Mouse (Mus musculus): ENCODE data around the gene Kbtbd2. TPM values are rescaled to one million over a fixed set of nuclear protein-coding genes. Genes with fewer than 3 reads are reported as not detected.

The Kbtbd2 gene
- polyA plus RNA-seq, 1 experiment: 14.0 TPM

GRCm38 (mm10) chr6:56796232-56796631 is 1.4 kb downstream of the Kbtbd2 start:
- no peak for DNase-seq
- TF ChIP-seq POLR2A (IDR thresholded peaks at IDR 0.05; ENCODE audit: borderline replicate concordance, extremely low read depth, low read depth, low read length): no peak
- no peak for TF ChIP-seq CTCF (IDR thresholded peaks at IDR 0.05; ENCODE audit: insufficient read depth, low read length)
- Histone ChIP-seq H3K4me1 (ENCODE audit: control insufficient read depth, insufficient read depth, low read length) (peaks cover 22% of the 10 kb centered on the region), H3K4me3 (replicated peaks; ENCODE audit: extremely low read depth, low read depth, low read length) (peak overlapping the region; percentile 85)
- under 1% methylated on average over 8 of the region's 8 CpGs for WGBS

GRCm38 (mm10) chr6:56794834-56795233 is 2.8 kb downstream of the Kbtbd2 start:
- Histone ChIP-seq H3K4me3 (replicated peaks; ENCODE audit: extremely low read depth, low read depth, low read length) (no peak overlapping the region), H3K4me1 (ENCODE audit: control insufficient read depth, insufficient read depth, low read length) (peaks cover 22% of the 10 kb centered on the region)
- DNase-seq: no peak
- TF ChIP-seq CTCF (IDR thresholded peaks at IDR 0.05; ENCODE audit: insufficient read depth, low read length) (no peak), POLR2A (IDR thresholded peaks at IDR 0.05; ENCODE audit: borderline replicate concordance, extremely low read depth, low read depth, low read length) (no peak)
- 51% methylated on average over 5 of the region's 5 CpGs for WGBS

- TF ChIP-seq POLR2A (IDR thresholded peaks at IDR 0.05; ENCODE audit: borderline replicate concordance, extremely low read depth, low read depth, low read length) (no peak), CTCF (IDR thresholded peaks at IDR 0.05; ENCODE audit: insufficient read depth, low read length) (no peak)
- no peak for DNase-seq
- Histone ChIP-seq H3K4me1 (ENCODE audit: control insufficient read depth, insufficient read depth, low read length) (peaks cover 21% of the 10 kb centered on the region), H3K4me3 (replicated peaks; ENCODE audit: extremely low read depth, low read depth, low read length) (no peak overlapping the region)
- WGBS: 69% methylated on average over 3 of the region's 3 CpGs
Observed at GRCm38 (mm10) chr6:56789336-56789735, 8.3 kb downstream of the Kbtbd2 start.

- no peak for TF ChIP-seq CTCF (IDR thresholded peaks at IDR 0.05; ENCODE audit: insufficient read depth, low read length)
- no peak for TF ChIP-seq POLR2A (IDR thresholded peaks at IDR 0.05; ENCODE audit: borderline replicate concordance, extremely low read depth, low read depth, low read length)
- WGBS: 47% methylated on average over 2 of the region's 2 CpGs
- no peak for DNase-seq
- peaks cover 23% of the 10 kb centered on the region for H3K4me1 ChIP-seq (ENCODE audit: control insufficient read depth, insufficient read depth, low read length)
- no peak overlapping the region for H3K4me3 ChIP-seq (replicated peaks; ENCODE audit: extremely low read depth, low read depth, low read length)
Observed at GRCm38 (mm10) chr6:56787668-56788067, 9.9 kb downstream of the Kbtbd2 start.

GRCm38 (mm10) chr6:56785068-56785467 is 12.5 kb downstream of the Kbtbd2 start:
- TF ChIP-seq POLR2A (IDR thresholded peaks at IDR 0.05; ENCODE audit: borderline replicate concordance, extremely low read depth, low read depth, low read length) (no peak), CTCF (IDR thresholded peaks at IDR 0.05; ENCODE audit: insufficient read depth, low read length) (no peak)
- Histone ChIP-seq H3K4me1 (ENCODE audit: control insufficient read depth, insufficient read depth, low read length) (peaks cover 21% of the 10 kb centered on the region), H3K4me3 (replicated peaks; ENCODE audit: extremely low read depth, low read depth, low read length) (no peak overlapping the region)
- DNase-seq: no peak
- 44% methylated on average over 5 of the region's 5 CpGs for WGBS

- TF ChIP-seq CTCF (IDR thresholded peaks at IDR 0.05; ENCODE audit: insufficient read depth, low read length): no peak
- no peak for TF ChIP-seq POLR2A (IDR thresholded peaks at IDR 0.05; ENCODE audit: borderline replicate concordance, extremely low read depth, low read depth, low read length)
- H3K4me3 ChIP-seq (replicated peaks; ENCODE audit: extremely low read depth, low read depth, low read length): no peak overlapping the region
- 60% methylated on average over 4 of the region's 4 CpGs for WGBS
- no peak for DNase-seq
- peaks cover 21% of the 10 kb centered on the region for H3K4me1 ChIP-seq (ENCODE audit: control insufficient read depth, insufficient read depth, low read length)
Observed at GRCm38 (mm10) chr6:56783561-56784272, 13.9 kb downstream of the Kbtbd2 start.

- WGBS: 90% methylated on average over 5 of the region's 5 CpGs
- H3K4me1 ChIP-seq (ENCODE audit: control insufficient read depth, insufficient read depth, low read length): peaks cover 16% of the 10 kb centered on the region
- no peak overlapping the region for H3K4me3 ChIP-seq (replicated peaks; ENCODE audit: extremely low read depth, low read depth, low read length)
- DNase-seq: no peak
- TF ChIP-seq CTCF (IDR thresholded peaks at IDR 0.05; ENCODE audit: insufficient read depth, low read length): no peak
- TF ChIP-seq POLR2A (IDR thresholded peaks at IDR 0.05; ENCODE audit: borderline replicate concordance, extremely low read depth, low read depth, low read length): no peak
Observed at GRCm38 (mm10) chr6:56779636-56780035, 18.0 kb downstream of the Kbtbd2 start.

GRCm38 (mm10) chr6:56775816-56776215 is 21.8 kb downstream of the Kbtbd2 start:
- peaks cover 3% of the 10 kb centered on the region; the same call in 1 of the 2 replicates for H3K4me1 ChIP-seq (ENCODE audit: control insufficient read depth, insufficient read depth, low read length)
- WGBS: 21% methylated on average over 3 of the region's 3 CpGs
- TF ChIP-seq CTCF (IDR thresholded peaks at IDR 0.05; ENCODE audit: insufficient read depth, low read length) (no peak), POLR2A (IDR thresholded peaks at IDR 0.05; ENCODE audit: borderline replicate concordance, extremely low read depth, low read depth, low read length) (no peak)
- no peak for DNase-seq
- H3K4me3 ChIP-seq (replicated peaks; ENCODE audit: extremely low read depth, low read depth, low read length): no peak overlapping the region

GRCm38 (mm10) chr6:56765696-56766095 is 31.9 kb downstream of the Kbtbd2 start:
- WGBS: 76% methylated on average over 4 of the region's 4 CpGs
- no peak for DNase-seq
- Histone ChIP-seq H3K4me1 (ENCODE audit: control insufficient read depth, insufficient read depth, low read length) (no peaks in the 10 kb centered on the region), H3K4me3 (replicated peaks; ENCODE audit: extremely low read depth, low read depth, low read length) (no peak overlapping the region)
- TF ChIP-seq CTCF (IDR thresholded peaks at IDR 0.05; ENCODE audit: insufficient read depth, low read length): no peak
- no peak for TF ChIP-seq POLR2A (IDR thresholded peaks at IDR 0.05; ENCODE audit: borderline replicate concordance, extremely low read depth, low read depth, low read length)

GRCm38 (mm10) chr6:56765265-56765664 is 32.3 kb downstream of the Kbtbd2 start:
- no peak for DNase-seq
- no peak for TF ChIP-seq CTCF (IDR thresholded peaks at IDR 0.05; ENCODE audit: insufficient read depth, low read length)
- no peak for TF ChIP-seq POLR2A (IDR thresholded peaks at IDR 0.05; ENCODE audit: borderline replicate concordance, extremely low read depth, low read depth, low read length)
- Histone ChIP-seq H3K4me3 (replicated peaks; ENCODE audit: extremely low read depth, low read depth, low read length) (no peak overlapping the region), H3K4me1 (ENCODE audit: control insufficient read depth, insufficient read depth, low read length) (no peaks in the 10 kb centered on the region)
- 77% methylated on average over 3 of the region's 3 CpGs for WGBS
